Mouse (Mus musculus): Measurements from ENCODE around the gene Secisbp2l. TPM values are rescaled to one million over a fixed set of nuclear protein-coding genes. Genes with fewer than 3 reads are reported as not detected.

The Secisbp2l gene
- total RNA-seq (2023) = 10 to 100 TPM; 25.7 to 27.0 TPM

GRCm38 (mm10) chr2:125782719-125783109 lies at the start of gene Secisbp2l:
Secisbp2l (minus strand) TSS chr2:125782870.

GRCm38 (mm10) chr2:125724086-125724430 lies 58.6 kb downstream of the Secisbp2l start, which contains the start of gene Shc4:
Shc4 (minus strand) TSS chr2:125724148.

Other genes with a start within 250 kb of the Secisbp2l start
- gene Cep152, start 157.8 kb downstream of the Secisbp2l start, total RNA-seq (2023) = 10 to 100 TPM; 12.2 to 12.9 TPM
- 10 to 100 TPM; 30.2 to 32.1 TPM for gene Eid1, start 109.8 kb downstream of the Secisbp2l start, total RNA-seq (2023)
- gene Shc4, start 58.7 kb downstream of the Secisbp2l start, total RNA-seq (2023) = under 1 TPM in 1 of 2 experiments, not detected in 1; 0.33 TPM
- gene Galk2, start 76.2 kb upstream of the Secisbp2l start, total RNA-seq (2023) = 10 to 100 TPM; 10.1 to 14.5 TPM
- 10 to 100 TPM; 43.2 to 55.0 TPM for gene Cops2, start 76.3 kb upstream of the Secisbp2l start, total RNA-seq (2023)